Mouse (Mus musculus): ENCODE results near the gene Bmper. TPM values are rescaled to one million over a fixed set of nuclear protein-coding genes. Genes with fewer than 3 reads are reported as not detected.

Gene Bmper
- polyA plus RNA-seq, 1 experiment from 2014 or later, result 4.0 TPM

DNA sequence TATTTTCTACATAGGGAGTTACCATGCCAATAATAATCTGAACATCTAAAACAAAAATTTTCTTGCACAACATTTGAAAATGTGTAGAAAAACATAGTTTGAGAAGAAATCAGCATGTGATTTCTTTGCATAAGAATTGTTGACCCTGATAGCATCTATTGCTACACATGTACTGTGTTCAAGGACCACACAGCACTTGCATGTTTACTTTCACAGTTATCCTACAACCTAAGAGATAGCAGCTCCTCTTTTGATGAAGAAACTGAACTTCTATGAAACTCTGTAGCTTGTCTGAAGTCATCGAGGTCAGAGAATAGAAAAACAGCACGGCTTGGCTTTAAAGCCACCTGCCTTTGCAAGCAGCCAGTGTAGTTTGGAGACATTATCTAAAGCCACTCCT, 85.0 kb downstream of the Bmper start:
- Histone ChIP-seq H3K4me1 (replicated peaks; ENCODE audit: control insufficient read depth, insufficient read depth) (no peaks in the 10 kb centered on the region), H3K27me3 (ENCODE audit: control insufficient read depth, insufficient read depth, low read length) (no peaks in the 10 kb centered on the region), H3K9ac (ENCODE audit: low read length) (no peak overlapping the region), H3K4me2 (replicated peaks; ENCODE audit: low read depth) (no peak overlapping the region), H3K36me3 (ENCODE audit: control insufficient read depth, insufficient read depth, low read length) (no peaks in the 10 kb centered on the region), H3K9me3 (ENCODE audit: control insufficient read depth, low read length) (no peaks in the 10 kb centered on the region), H3K4me3 (ENCODE audit: low read depth, low read length) (no peak overlapping the region), H3K27ac (replicated peaks) (no peak overlapping the region)
- DNase-seq (ENCODE audit: low spot score) (no peak), ATAC-seq (ENCODE audit: low FRiP score, low TSS enrichment) (no peak)
- 88% methylated on average over 2 of the region's 2 CpGs for WGBS
- TF ChIP-seq EP300 (optimal IDR thresholded peaks at IDR 0.05), result no peak
- no peak for TF ChIP-seq CTCF (IDR thresholded peaks at IDR 0.05; ENCODE audit: low read depth)

DNA sequence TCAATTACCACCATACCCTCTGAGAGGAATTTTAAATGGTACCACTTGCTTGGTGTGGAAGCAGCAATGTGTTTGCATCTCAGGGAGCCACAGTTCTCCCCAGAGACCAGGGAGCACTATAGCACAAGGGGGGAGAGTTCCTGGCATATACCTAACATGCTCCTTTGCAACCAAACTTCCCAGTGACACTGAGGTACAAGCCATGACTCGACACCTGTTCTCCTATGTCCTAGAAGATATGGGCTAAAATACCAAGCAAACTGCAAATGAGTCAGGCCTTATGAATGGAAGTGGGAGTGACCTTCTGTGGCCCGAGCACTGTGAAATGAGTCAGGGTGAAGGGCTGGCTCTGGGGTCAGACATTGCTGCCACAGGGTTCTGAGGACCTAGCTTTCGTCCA, 88.1 kb downstream of the Bmper start:
- Histone ChIP-seq H3K4me1 (replicated peaks; ENCODE audit: control insufficient read depth, insufficient read depth) (no peaks in the 10 kb centered on the region), H3K4me2 (replicated peaks; ENCODE audit: low read depth) (no peak overlapping the region), H3K27me3 (ENCODE audit: control insufficient read depth, insufficient read depth, low read length) (no peaks in the 10 kb centered on the region), H3K9me3 (ENCODE audit: control insufficient read depth, low read length) (no peaks in the 10 kb centered on the region), H3K36me3 (ENCODE audit: control insufficient read depth, insufficient read depth, low read length) (no peaks in the 10 kb centered on the region), H3K27ac (replicated peaks) (no peak overlapping the region), H3K4me3 (ENCODE audit: low read depth, low read length) (no peak overlapping the region), H3K9ac (ENCODE audit: low read length) (no peak overlapping the region)
- 72% methylated on average over 3 of the region's 3 CpGs for WGBS
- DNase-seq (ENCODE audit: low spot score) (no peak), ATAC-seq (ENCODE audit: low FRiP score, low TSS enrichment) (no peak)
- no peak for TF ChIP-seq EP300 (optimal IDR thresholded peaks at IDR 0.05)
- no peak for TF ChIP-seq CTCF (IDR thresholded peaks at IDR 0.05; ENCODE audit: low read depth)

DNA sequence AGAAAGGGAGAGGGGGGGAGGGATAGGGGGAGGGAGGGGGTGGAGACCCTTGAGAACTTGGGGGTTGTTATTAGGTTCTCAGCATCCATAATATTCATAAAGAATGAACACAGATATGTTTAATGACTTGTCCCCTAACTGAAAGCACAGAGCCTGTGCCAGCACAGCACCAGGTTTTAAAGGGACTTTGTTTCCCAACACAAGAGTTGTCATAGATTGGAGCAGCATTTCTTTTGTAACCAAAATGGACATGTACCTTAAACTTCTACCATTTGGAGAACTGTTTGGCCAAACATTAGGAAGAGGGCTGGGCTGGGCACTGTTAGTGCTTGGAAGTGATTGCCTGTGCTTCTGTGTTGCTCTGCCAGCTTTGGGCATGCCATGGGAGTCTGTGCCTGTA, 89.1 kb downstream of the Bmper start:
- Histone ChIP-seq H3K9ac (ENCODE audit: low read length) (no peak overlapping the region), H3K4me3 (ENCODE audit: low read depth, low read length) (no peak overlapping the region), H3K4me2 (replicated peaks; ENCODE audit: low read depth) (no peak overlapping the region), H3K27ac (replicated peaks) (no peak overlapping the region), H3K4me1 (replicated peaks; ENCODE audit: control insufficient read depth, insufficient read depth) (no peaks in the 10 kb centered on the region), H3K27me3 (ENCODE audit: control insufficient read depth, insufficient read depth, low read length) (no peaks in the 10 kb centered on the region), H3K36me3 (ENCODE audit: control insufficient read depth, insufficient read depth, low read length) (no peaks in the 10 kb centered on the region), H3K9me3 (ENCODE audit: control insufficient read depth, low read length) (no peaks in the 10 kb centered on the region)
- no peak for TF ChIP-seq CTCF (IDR thresholded peaks at IDR 0.05; ENCODE audit: low read depth)
- no peak for TF ChIP-seq EP300 (optimal IDR thresholded peaks at IDR 0.05)
- DNase-seq (ENCODE audit: low spot score) (no peak), ATAC-seq (ENCODE audit: low FRiP score, low TSS enrichment) (no peak)

DNA sequence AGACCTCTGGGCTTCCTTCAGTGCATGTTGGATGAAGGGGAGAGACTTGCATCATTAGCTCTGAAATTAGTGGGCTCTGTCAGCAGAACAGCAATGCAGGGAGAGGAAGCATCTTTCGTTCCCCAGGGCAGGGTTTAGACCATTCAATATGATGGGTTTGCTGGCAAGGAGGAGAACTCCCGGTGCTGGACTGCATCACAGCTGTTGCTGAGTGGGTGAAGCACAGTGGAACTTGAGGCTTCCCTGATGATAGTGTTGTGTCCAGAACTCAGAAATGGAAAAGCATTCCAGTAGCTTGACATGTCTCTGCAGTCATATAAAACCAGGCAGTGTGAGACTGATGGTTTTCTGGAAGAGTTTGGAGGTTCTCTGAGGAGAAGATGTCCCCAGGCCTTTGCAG, 90.0 kb downstream of the Bmper start:
- Histone ChIP-seq H3K9me3 (ENCODE audit: control insufficient read depth, low read length) (no peaks in the 10 kb centered on the region), H3K9ac (ENCODE audit: low read length) (no peak overlapping the region), H3K4me2 (replicated peaks; ENCODE audit: low read depth) (no peak overlapping the region), H3K4me3 (ENCODE audit: low read depth, low read length) (no peak overlapping the region), H3K36me3 (ENCODE audit: control insufficient read depth, insufficient read depth, low read length) (no peaks in the 10 kb centered on the region), H3K27ac (replicated peaks) (no peak overlapping the region), H3K27me3 (ENCODE audit: control insufficient read depth, insufficient read depth, low read length) (no peaks in the 10 kb centered on the region), H3K4me1 (replicated peaks; ENCODE audit: control insufficient read depth, insufficient read depth) (no peaks in the 10 kb centered on the region)
- no peak for ATAC-seq (ENCODE audit: low FRiP score, low TSS enrichment)
- DNase-seq (ENCODE audit: low spot score), result no peak
- WGBS, result 62% methylated on average over 2 of the region's 2 CpGs
- TF ChIP-seq EP300 (optimal IDR thresholded peaks at IDR 0.05) (no peak), CTCF (IDR thresholded peaks at IDR 0.05; ENCODE audit: low read depth) (no peak)

DNA sequence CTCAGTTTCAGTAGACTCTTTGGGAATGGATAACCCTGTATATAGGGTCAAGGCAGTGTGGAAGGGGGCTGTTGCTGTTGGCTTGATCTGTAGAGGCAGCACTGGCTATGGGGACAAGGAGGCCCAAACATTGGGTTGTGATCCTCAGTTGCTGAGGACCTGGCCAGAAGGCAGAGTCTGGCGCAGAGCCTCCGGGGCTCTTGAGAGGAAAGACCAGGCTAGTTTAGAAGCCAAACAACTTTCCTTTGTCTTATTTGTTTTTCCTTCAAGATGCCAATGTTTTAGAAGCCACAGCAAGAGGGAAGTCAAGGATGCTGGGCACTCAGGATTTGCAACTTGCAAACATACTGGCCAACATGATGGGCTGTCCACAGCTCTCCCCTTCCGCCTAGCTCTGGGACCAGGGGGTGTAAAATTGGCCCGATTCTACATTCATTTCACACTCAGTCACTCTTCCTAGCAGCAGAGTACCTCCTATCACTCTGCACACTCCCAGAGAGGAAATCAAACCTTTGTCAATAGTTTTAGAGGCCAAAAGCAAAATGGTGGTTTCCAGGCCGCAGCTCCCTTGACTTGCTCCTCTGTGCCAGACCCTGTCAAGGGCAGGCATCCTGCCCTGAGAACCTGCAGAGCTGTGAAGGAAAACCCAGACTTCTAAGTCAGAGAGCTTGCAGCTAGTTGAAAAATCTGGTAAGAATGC, 92.9 kb downstream of the Bmper start:
- WGBS, result 92% methylated on average over 5 of the region's 5 CpGs

DNA sequence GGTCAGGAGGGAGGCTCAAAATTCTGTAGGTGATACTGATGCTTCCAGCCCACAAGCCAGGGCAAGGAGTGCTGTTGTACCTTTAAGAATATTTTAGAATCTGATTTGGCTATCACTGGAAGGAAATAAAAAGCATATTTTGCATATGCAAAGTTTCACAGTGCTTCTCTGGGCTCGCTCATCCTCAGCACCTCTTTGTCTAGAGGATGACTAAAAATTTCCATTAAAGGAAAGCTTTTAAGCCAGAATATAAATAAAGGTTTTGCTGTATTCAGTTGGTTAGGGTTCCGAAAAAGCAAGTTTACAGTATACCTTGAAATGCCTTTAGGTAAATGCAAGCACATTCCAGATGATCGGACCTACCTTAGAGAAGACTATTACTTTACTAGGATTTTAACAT, 105.0 kb downstream of the Bmper start:
- no peak overlapping the region for H3K9ac ChIP-seq (ENCODE audit: low read length)
- no peak for TF ChIP-seq CTCF (IDR thresholded peaks at IDR 0.05; ENCODE audit: low read depth)
- no peak for TF ChIP-seq EP300 (optimal IDR thresholded peaks at IDR 0.05)

More for the DNA sequence above, 92.9 kb downstream of the Bmper start:
- H3K4me3 ChIP-seq (ENCODE audit: low read depth, low read length), result no peak overlapping the region
- TF ChIP-seq CTCF (IDR thresholded peaks at IDR 0.05; ENCODE audit: low read depth), result no peak
- TF ChIP-seq EP300 (optimal IDR thresholded peaks at IDR 0.05), result no peak
- DNase-seq (ENCODE audit: low spot score), result no peak
- no peaks in the 10 kb centered on the region for H3K9me3 ChIP-seq (ENCODE audit: control insufficient read depth, low read length)
- H3K27me3 ChIP-seq (ENCODE audit: control insufficient read depth, insufficient read depth, low read length), result no peaks in the 10 kb centered on the region
- H3K9ac ChIP-seq (ENCODE audit: low read length), result no peak overlapping the region
- H3K27ac ChIP-seq (replicated peaks), result no peak overlapping the region
- no peaks in the 10 kb centered on the region for H3K36me3 ChIP-seq (ENCODE audit: control insufficient read depth, insufficient read depth, low read length)
- ATAC-seq (ENCODE audit: low FRiP score, low TSS enrichment), result no peak
- no peak overlapping the region for H3K4me2 ChIP-seq (replicated peaks; ENCODE audit: low read depth)
- no peaks in the 10 kb centered on the region for H3K4me1 ChIP-seq (replicated peaks; ENCODE audit: control insufficient read depth, insufficient read depth)

More for the DNA sequence above, 105.0 kb downstream of the Bmper start:
- WGBS, result 67% methylated on average over 3 of the region's 3 CpGs
- ATAC-seq (ENCODE audit: low FRiP score, low TSS enrichment) (no peak), DNase-seq (ENCODE audit: low spot score) (no peak)
- no peak overlapping the region for H3K27ac ChIP-seq (replicated peaks)
- no peaks in the 10 kb centered on the region for H3K36me3 ChIP-seq (ENCODE audit: control insufficient read depth, insufficient read depth, low read length)
- H3K27me3 ChIP-seq (ENCODE audit: control insufficient read depth, insufficient read depth, low read length), result no peaks in the 10 kb centered on the region
- no peak overlapping the region for H3K4me3 ChIP-seq (ENCODE audit: low read depth, low read length)
- H3K4me1 ChIP-seq (replicated peaks; ENCODE audit: control insufficient read depth, insufficient read depth), result no peaks in the 10 kb centered on the region
- H3K4me2 ChIP-seq (replicated peaks; ENCODE audit: low read depth), result no peak overlapping the region
- H3K9me3 ChIP-seq (ENCODE audit: control insufficient read depth, low read length), result no peaks in the 10 kb centered on the region

Measured in stomach, postnatal 0 days (tissue).